Mouse (Mus musculus) right cerebral cortex, postnatal 25 days (tissue): ENCODE data around the gene Mrpl47.
"Not testable (repeated sequence)": the region's sequence is repeated elsewhere in the genome, so short reads cannot be mapped to it uniquely, and the experiment has no call there.

Experiments used
- DNase-seq: peaks from one replicate; pipeline ENCODE4 v3.0.0; 2022

The Mrpl47 gene

GRCm38 (mm10) chr3:32705647-32706348 is 31.6 kb downstream of the Mrpl47 start, which contains the start of gene Actl6a:
Gene Actl6a (plus strand): TSS chr3:32706298.
- not testable (repeated sequence) for DNase-seq

GRCm38 (mm10) chr3:32704632-32705031 is 32.8 kb downstream of the Mrpl47 start:
- not testable (repeated sequence) for DNase-seq

GRCm38 (mm10) chr3:32704021-32704420 is 33.4 kb downstream of the Mrpl47 start:
- DNase-seq: not testable (repeated sequence)

- DNase-seq: peak; percentile 86
These were observed 39.1 kb downstream of the Mrpl47 start for GRCm38 (mm10) chr3:32698228-32698863.

GRCm38 (mm10) chr3:32695583-32695980 is 41.8 kb downstream of the Mrpl47 start:
- no peak for DNase-seq

- no peak for DNase-seq
These were observed 42.4 kb downstream of the Mrpl47 start for GRCm38 (mm10) chr3:32694737-32695582.

GRCm38 (mm10) chr3:32694211-32694610 is 43.2 kb downstream of the Mrpl47 start:
- no peak for DNase-seq

GRCm38 (mm10) chr3:32691841-32692240 is 45.6 kb downstream of the Mrpl47 start:
- no peak for DNase-seq

- no peak for DNase-seq
These were observed 46.5 kb downstream of the Mrpl47 start for GRCm38 (mm10) chr3:32690901-32691300.

GRCm38 (mm10) chr3:32690008-32690407 is 47.4 kb downstream of the Mrpl47 start:
- DNase-seq: no peak

- no peak for DNase-seq
These were observed 47.8 kb downstream of the Mrpl47 start for GRCm38 (mm10) chr3:32689567-32689999.

- DNase-seq: no peak
These were observed 50.2 kb downstream of the Mrpl47 start for GRCm38 (mm10) chr3:32687156-32687555.

- no peak for DNase-seq
These were observed 50.9 kb downstream of the Mrpl47 start for GRCm38 (mm10) chr3:32686537-32686936.

- no peak for DNase-seq
These were observed 52.8 kb downstream of the Mrpl47 start for GRCm38 (mm10) chr3:32684631-32685030.

GRCm38 (mm10) chr3:32682910-32683531 is 54.4 kb downstream of the Mrpl47 start:
- no peak for DNase-seq

- no peak for DNase-seq
These were observed 61.0 kb downstream of the Mrpl47 start for GRCm38 (mm10) chr3:32676393-32676792.
